Mouse (Mus musculus): Measurements from ENCODE around the gene Olfr513. TPM values are rescaled to one million over a fixed set of nuclear protein-coding genes. Genes with fewer than 3 reads are reported as not detected.

Gene Olfr513
- not detected for total RNA-seq (2021)
- long read RNA-seq, experiment 1: 0 reads
- long read RNA-seq, experiment 2: 0 reads

DNA sequence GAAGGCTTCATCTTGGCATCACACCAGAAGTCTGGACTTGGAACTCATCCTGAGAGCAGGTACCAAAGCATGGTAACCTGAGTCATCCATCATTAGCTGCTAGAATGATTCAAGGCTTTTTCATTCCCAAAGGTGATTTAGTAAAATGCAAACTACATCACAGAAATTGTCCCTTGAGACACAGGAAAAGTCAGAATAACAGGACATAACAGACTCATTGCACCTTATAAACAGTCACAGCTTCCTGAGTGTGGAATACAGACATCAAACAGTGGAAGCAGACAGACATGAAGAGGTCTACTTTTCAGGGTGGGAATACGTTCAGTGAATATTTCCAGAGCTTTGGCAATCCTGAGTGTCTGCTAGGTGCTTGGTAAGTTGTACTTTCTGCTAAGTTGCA, at the start of gene Olfr513:
Gene Olfr513, plus strand, starts transcription at position 301 of the 400 bp plus-strand sequence.
- no peak for DNase-seq (ENCODE audit: low spot score in 2 of 2)

DNA sequence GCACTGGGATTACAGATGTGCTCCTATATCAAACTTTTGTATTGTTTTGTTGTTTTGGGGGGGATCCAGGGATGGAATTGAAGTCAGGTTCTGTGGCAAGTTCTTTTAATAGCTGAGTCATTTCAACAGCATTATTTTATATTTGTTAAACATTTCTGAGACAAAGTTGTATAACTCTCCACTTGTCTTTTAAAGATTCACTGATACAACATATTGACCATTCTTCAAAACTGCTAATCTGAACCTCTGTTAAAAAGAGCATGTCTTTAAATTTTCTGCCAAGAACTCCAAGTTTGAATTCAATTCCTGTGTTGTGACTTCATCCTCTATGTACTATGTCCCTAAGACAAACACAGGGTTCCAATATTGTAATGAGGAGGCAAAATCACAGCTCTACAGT, 37.8 kb upstream of the Olfr513 start, which contains the start of gene Olfr512:
Gene Olfr512, plus strand, starts transcription at position 301 of the 400 bp plus-strand sequence.
- DNase-seq (ENCODE audit: low spot score in 2 of 2): no peak

GRCm38 (mm10) chr7:108760411-108760810, 9.6 kb downstream of the Olfr513 start:
- DNase-seq (ENCODE audit: low spot score in 2 of 2): no peak

GRCm38 (mm10) chr7:108797205-108797933, 46.6 kb downstream of the Olfr513 start:
- no peak for DNase-seq (ENCODE audit: low spot score in 2 of 2)

Other genes with a start within 250 kb of the Olfr513 start
- gene Olfr502, start 225.9 kb upstream of the Olfr513 start, total RNA-seq (2021): not detected
- gene Olfr503, start 206.4 kb upstream of the Olfr513 start, total RNA-seq (2021): not detected
- gene Olfr504, start 185.2 kb upstream of the Olfr513 start, total RNA-seq (2021): not detected
- not detected for gene Olfr506, start 140.2 kb upstream of the Olfr513 start, total RNA-seq (2021)
- not detected for gene Olfr507, start 129.2 kb upstream of the Olfr513 start, total RNA-seq (2021)
- gene Olfr508, start 121.0 kb upstream of the Olfr513 start, total RNA-seq (2021): not detected
- not detected for gene Olfr509, start 99.1 kb upstream of the Olfr513 start, total RNA-seq (2021)
- gene Olfr510, start 84.6 kb upstream of the Olfr513 start, total RNA-seq (2021): not detected
- not detected for gene Olfr512, start 37.7 kb upstream of the Olfr513 start, total RNA-seq (2021)
- not detected for gene Olfr514, start 75.0 kb downstream of the Olfr513 start, total RNA-seq (2021)
- not detected for gene Olfr516, start 99.6 kb downstream of the Olfr513 start, total RNA-seq (2021)
- gene Olfr517, start 121.4 kb downstream of the Olfr513 start, total RNA-seq (2021): not detected
- not detected for gene Olfr518, start 134.0 kb downstream of the Olfr513 start, total RNA-seq (2021)
- gene Olfr519, start 143.4 kb downstream of the Olfr513 start, total RNA-seq (2021): not detected
- under 1 TPM; 0.32 to 0.43 TPM for gene Nlrp10, start 179.2 kb downstream of the Olfr513 start, total RNA-seq (2021)
- 100 to 1,000 TPM; 111 to 160 TPM for gene Eif3f, start 183.4 kb downstream of the Olfr513 start, total RNA-seq (2021)
- gene Tub, start 199.4 kb downstream of the Olfr513 start, total RNA-seq (2021): 10 to 100 TPM; 32.5 to 37.9 TPM

Data from adrenal gland, adult 18-20 months (tissue).